ENCODE assay signal across 26 mouse cellular contexts in genomic region chrX:71122359-71123293, GRCm38 (mm10).
DNase-seq lines count a peak whose midpoint lies in the region; ATAC-seq and TF ChIP-seq lines count a peak whose summit lies in the region.
"Had no signal": no experiment of that assay in that cellular context is flagged by ENCODE, and none has a peak within 500 bp of the region (broad histone marks: within the 10 kb centered on the region; RNA-seq: fewer than 3 reads in every experiment).

No protein-coding gene starts in this region.

- no peak for TF ChIP-seq CTCF in lung, embryonic 14.5 days (IDR thresholded peaks at IDR 0.05; ENCODE audit: low read depth)

- peak; percentile 29 for DNase-seq in lung, embryonic 14.5 days
- DNase-seq in lung, adult 18-20 months, result no peak
- DNase-seq in cerebellum, adult 18-20 months, result peak; percentile 41 to 67
- peak; percentile 40 for DNase-seq in cerebellum, adult 8-10 months
- DNase-seq in cerebellum, postnatal 36 days, result peak; percentile 47 to 50
- DNase-seq in thymus, adult 18-20 months, result no peak
- DNase-seq in adrenal gland, postnatal 4 days (ENCODE audit: low spot score in 2 of 2), result no peak
- DNase-seq: adrenal gland, postnatal 25 days; B cell, adult 2 months; embryo, embryonic 11 days; gastrocnemius, postnatal 25 days; heart, adult 11 months; heart, postnatal 4 days; kidney, postnatal 14 days; right cerebral cortex, postnatal 25 days; thymus, postnatal 25 days had no signal

- H3K27me3 ChIP-seq in lung, embryonic 14.5 days (ENCODE audit: insufficient read depth, low read length), result no peaks in the 10 kb centered on the region
- H3K27me3 ChIP-seq: embryonic facial prominence, embryonic 12.5 days; midbrain, embryonic 13.5 days; stomach, embryonic 15.5 days had no signal

- no peak overlapping the region for H3K4me2 ChIP-seq in lung, embryonic 14.5 days
- H3K4me2 ChIP-seq: embryonic facial prominence, embryonic 12.5 days; heart, embryonic 12.5 days; hindbrain, embryonic 14.5 days; limb, embryonic 12.5 days; liver, embryonic 15.5 days; midbrain, embryonic 13.5 days; stomach, embryonic 15.5 days had no signal

- no peak overlapping the region for H3K9ac ChIP-seq in lung, embryonic 14.5 days
- H3K9ac ChIP-seq: embryonic facial prominence, embryonic 12.5 days; heart, embryonic 12.5 days; hindbrain, embryonic 14.5 days; limb, embryonic 12.5 days; liver, embryonic 15.5 days; midbrain, embryonic 13.5 days; stomach, embryonic 15.5 days had no signal

- H3K4me3 ChIP-seq in lung, embryonic 14.5 days (ENCODE audit: low read depth, low read length), result no peak overlapping the region
- H3K4me3 ChIP-seq: embryonic facial prominence, embryonic 12.5 days; heart, embryonic 12.5 days; left cerebral cortex, adult 2 months; limb, embryonic 12.5 days; liver, embryonic 15.5 days; midbrain, embryonic 13.5 days; stomach, embryonic 15.5 days had no signal

- H3K27ac ChIP-seq in lung, embryonic 14.5 days (ENCODE audit: low read depth), result no peak overlapping the region
- H3K27ac ChIP-seq: embryonic facial prominence, embryonic 12.5 days; hindbrain, embryonic 14.5 days; left cerebral cortex, adult 2 months; limb, embryonic 12.5 days; liver, embryonic 15.5 days; midbrain, embryonic 13.5 days; stomach, embryonic 15.5 days had no signal

- no peaks in the 10 kb centered on the region for H3K4me1 ChIP-seq in lung, embryonic 14.5 days (ENCODE audit: insufficient read depth)
- H3K4me1 ChIP-seq: embryonic facial prominence, embryonic 12.5 days; limb, embryonic 12.5 days; liver, embryonic 15.5 days; midbrain, embryonic 13.5 days; stomach, embryonic 15.5 days had no signal

- H3K36me3 ChIP-seq in lung, embryonic 14.5 days (ENCODE audit: insufficient read depth), result no peaks in the 10 kb centered on the region
- H3K36me3 ChIP-seq: embryonic facial prominence, embryonic 12.5 days; limb, embryonic 12.5 days; liver, embryonic 15.5 days; stomach, embryonic 15.5 days had no signal

- no peaks in the 10 kb centered on the region for H3K9me3 ChIP-seq in lung, embryonic 14.5 days (ENCODE audit: low read depth, low read length)
- H3K9me3 ChIP-seq: embryonic facial prominence, embryonic 12.5 days; heart, embryonic 12.5 days; limb, embryonic 12.5 days; liver, embryonic 15.5 days; midbrain, embryonic 13.5 days; stomach, embryonic 15.5 days had no signal

- peak; percentile 73 for ATAC-seq in lung, embryonic 14.5 days (ENCODE audit: insufficient read depth)
- ATAC-seq: forebrain, embryonic 14.5 days; intestine, postnatal 0 days; midbrain, embryonic 13.5 days had no signal

- 50% methylated on average over 4 of the region's 4 CpGs for WGBS in lung, embryonic 14.5 days

Comparison
In these comparisons a context has a peak if more than half of its experiments do, and no peak if none do; other contexts are left out.
1. DNase-seq: peak in lung, embryonic 14.5 days (single experiment), cerebellum, adult 18-20 months (2 of 2), cerebellum, adult 8-10 months (single experiment) and cerebellum, postnatal 36 days (2 of 2); none in lung, adult 18-20 months (0 of 2), thymus, adult 18-20 months (0 of 2) and adrenal gland, postnatal 4 days (0 of 2).